Mouse (Mus musculus): ENCODE measurements around the gene Med29. TPM values are rescaled to one million over a fixed set of nuclear protein-coding genes. Genes with fewer than 3 reads are reported as not detected.
A peak's percentile ranks its signal among the peaks of the same experiment; 100 is the strongest.

The Med29 gene
- polyA plus RNA-seq, 1 experiment from 2014 or later, result 54.5 TPM

DNA sequence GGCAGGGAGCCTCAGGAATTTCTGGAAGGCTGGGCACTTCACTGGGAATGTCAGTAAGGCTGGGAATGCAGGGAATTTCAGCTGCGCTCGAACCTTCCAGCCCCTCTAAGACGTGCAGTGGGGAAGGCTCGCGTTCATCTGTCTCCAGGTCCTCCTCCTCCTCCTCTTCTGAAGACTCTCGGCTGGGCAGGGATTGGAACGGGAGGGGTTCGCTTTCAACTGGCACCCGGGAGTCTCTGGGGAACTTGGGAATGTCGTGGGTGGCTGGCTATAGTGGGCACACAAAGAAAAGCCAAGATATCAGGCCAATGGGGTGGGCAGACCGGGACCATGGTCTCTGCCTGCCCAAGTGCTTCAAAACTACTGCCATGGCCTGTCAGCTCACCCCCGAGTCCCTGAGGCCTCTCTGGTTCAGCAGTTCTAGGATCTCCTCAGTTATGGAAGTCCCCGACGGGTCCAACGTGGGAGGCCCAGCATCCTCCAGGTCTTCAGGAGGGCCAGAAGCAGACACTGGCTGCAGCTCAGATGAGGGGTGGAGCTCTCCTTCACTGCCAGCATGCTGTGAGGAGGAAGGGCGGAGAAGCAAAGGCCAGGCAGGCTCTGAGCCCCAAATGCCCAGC, 30.0 kb downstream of the Med29 start:
- H3K27ac ChIP-seq (ENCODE audit: low read depth, low read length), result no peak overlapping the region
- 87% methylated on average over 16 of the region's 16 CpGs for WGBS
- no peak overlapping the region for H3K4me2 ChIP-seq (replicated peaks; ENCODE audit: low read depth, low read length)
- H3K27me3 ChIP-seq (ENCODE audit: control insufficient read depth, insufficient read depth, low read length), result no peaks in the 10 kb centered on the region
- no peak overlapping the region for H3K9ac ChIP-seq (ENCODE audit: low read depth, low read length)
- no peaks in the 10 kb centered on the region for H3K9me3 ChIP-seq (ENCODE audit: control insufficient read depth, low read length)
- peaks cover 9% of the 10 kb centered on the region; the same call in 1 of the 2 replicates for H3K4me1 ChIP-seq (ENCODE audit: control insufficient read depth, insufficient read depth, low read length)
- H3K4me3 ChIP-seq (ENCODE audit: low read length), result no peak overlapping the region
- H3K36me3 ChIP-seq (ENCODE audit: control insufficient read depth, insufficient read depth, low read length), result peaks cover 83% of the 10 kb centered on the region
- no peak for ATAC-seq (ENCODE audit: low FRiP score, low TSS enrichment)

GRCm38 (mm10) chr7:28361647-28362341, 30.7 kb downstream of the Med29 start:
- no peak overlapping the region for H3K9ac ChIP-seq (ENCODE audit: low read depth, low read length)
- H3K9me3 ChIP-seq (ENCODE audit: control insufficient read depth, low read length), result no peaks in the 10 kb centered on the region
- H3K4me3 ChIP-seq (ENCODE audit: low read length), result no peak overlapping the region
- no peak for ATAC-seq (ENCODE audit: low FRiP score, low TSS enrichment)
- peaks cover 14% of the 10 kb centered on the region; the same call in 1 of the 2 replicates for H3K4me1 ChIP-seq (ENCODE audit: control insufficient read depth, insufficient read depth, low read length)
- WGBS, result 93% methylated on average over 20 of the region's 20 CpGs
- H3K27ac ChIP-seq (ENCODE audit: low read depth, low read length), result no peak overlapping the region
- peaks cover 76% of the 10 kb centered on the region for H3K36me3 ChIP-seq (ENCODE audit: control insufficient read depth, insufficient read depth, low read length)
- no peaks in the 10 kb centered on the region for H3K27me3 ChIP-seq (ENCODE audit: control insufficient read depth, insufficient read depth, low read length)
- H3K4me2 ChIP-seq (replicated peaks; ENCODE audit: low read depth, low read length), result no peak overlapping the region

GRCm38 (mm10) chr7:28360291-28360690, 32.2 kb downstream of the Med29 start:
- H3K4me2 ChIP-seq (replicated peaks; ENCODE audit: low read depth, low read length), result no peak overlapping the region
- ATAC-seq (ENCODE audit: low FRiP score, low TSS enrichment), result no peak
- H3K9me3 ChIP-seq (ENCODE audit: control insufficient read depth, low read length), result no peaks in the 10 kb centered on the region
- no peaks in the 10 kb centered on the region for H3K27me3 ChIP-seq (ENCODE audit: control insufficient read depth, insufficient read depth, low read length)
- H3K9ac ChIP-seq (ENCODE audit: low read depth, low read length), result no peak overlapping the region
- 95% methylated on average over 6 of the region's 6 CpGs for WGBS
- peaks cover 61% of the 10 kb centered on the region for H3K36me3 ChIP-seq (ENCODE audit: control insufficient read depth, insufficient read depth, low read length)
- peaks cover 17% of the 10 kb centered on the region; the same call in 1 of the 2 replicates for H3K4me1 ChIP-seq (ENCODE audit: control insufficient read depth, insufficient read depth, low read length)
- H3K4me3 ChIP-seq (ENCODE audit: low read length), result no peak overlapping the region
- H3K27ac ChIP-seq (ENCODE audit: low read depth, low read length), result no peak overlapping the region

- Histone ChIP-seq H3K36me3 (ENCODE audit: control insufficient read depth, insufficient read depth, low read length) (peaks cover 56% of the 10 kb centered on the region), H3K4me1 (ENCODE audit: control insufficient read depth, insufficient read depth, low read length) (peaks cover 17% of the 10 kb centered on the region; the same call in 1 of the 2 replicates)
Observed at GRCm38 (mm10) chr7:28359854-28360253, 32.7 kb downstream of the Med29 start.

DNA sequence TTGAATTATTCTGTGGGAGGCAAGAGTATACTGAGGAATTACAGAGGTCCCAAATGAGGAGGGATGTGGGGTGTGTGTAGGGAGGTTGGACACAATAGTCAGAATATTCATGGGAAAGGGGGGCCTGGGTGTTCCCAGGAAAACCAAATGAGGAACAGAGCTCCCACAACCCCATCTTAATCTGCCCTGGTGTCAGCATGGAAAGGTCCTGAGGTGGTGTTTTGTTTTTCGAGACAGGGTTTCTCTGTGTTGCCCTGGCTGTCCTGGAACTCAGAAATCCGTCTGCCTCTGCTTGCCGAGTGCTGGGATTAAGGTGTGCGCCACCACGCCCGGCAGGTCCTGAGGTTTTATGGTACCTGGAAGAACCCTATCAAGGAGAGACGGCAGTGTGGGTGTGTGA, 34.1 kb downstream of the Med29 start:
- no peaks in the 10 kb centered on the region for H3K9me3 ChIP-seq (ENCODE audit: control insufficient read depth, low read length)
- no peak overlapping the region for H3K4me2 ChIP-seq (replicated peaks; ENCODE audit: low read depth, low read length)
- no peak for ATAC-seq (ENCODE audit: low FRiP score, low TSS enrichment)
- H3K4me1 ChIP-seq (ENCODE audit: control insufficient read depth, insufficient read depth, low read length), result peaks cover 17% of the 10 kb centered on the region; the same call in 1 of the 2 replicates
- H3K27me3 ChIP-seq (ENCODE audit: control insufficient read depth, insufficient read depth, low read length), result no peaks in the 10 kb centered on the region
- peak overlapping the region; percentile 77; the same call in 1 of the 2 replicates for H3K27ac ChIP-seq (ENCODE audit: low read depth, low read length)
- 63% methylated on average over 7 of the region's 7 CpGs for WGBS
- no peak overlapping the region for H3K9ac ChIP-seq (ENCODE audit: low read depth, low read length)
- H3K36me3 ChIP-seq (ENCODE audit: control insufficient read depth, insufficient read depth, low read length), result peaks cover 56% of the 10 kb centered on the region
- no peak overlapping the region for H3K4me3 ChIP-seq (ENCODE audit: low read length)

More at GRCm38 (mm10) chr7:28359854-28360253, 32.7 kb downstream of the Med29 start:
- WGBS, result 86% methylated on average over 10 of the region's 10 CpGs
- no peak for ATAC-seq (ENCODE audit: low FRiP score, low TSS enrichment)
- H3K4me3 ChIP-seq (ENCODE audit: low read length), result no peak overlapping the region
- no peak overlapping the region for H3K4me2 ChIP-seq (replicated peaks; ENCODE audit: low read depth, low read length)
- no peak overlapping the region for H3K9ac ChIP-seq (ENCODE audit: low read depth, low read length)
- H3K27me3 ChIP-seq (ENCODE audit: control insufficient read depth, insufficient read depth, low read length), result no peaks in the 10 kb centered on the region
- no peaks in the 10 kb centered on the region for H3K9me3 ChIP-seq (ENCODE audit: control insufficient read depth, low read length)
- H3K27ac ChIP-seq (ENCODE audit: low read depth, low read length), result no peak overlapping the region

GRCm38 (mm10) chr7:28357984-28358383, 34.5 kb downstream of the Med29 start:
- Histone ChIP-seq H3K27ac (ENCODE audit: low read depth, low read length) (peak overlapping the region; percentile 77; the same call in 1 of the 2 replicates), H3K9me3 (ENCODE audit: control insufficient read depth, low read length) (no peaks in the 10 kb centered on the region), H3K4me2 (replicated peaks; ENCODE audit: low read depth, low read length) (no peak overlapping the region), H3K4me3 (ENCODE audit: low read length) (no peak overlapping the region), H3K4me1 (ENCODE audit: control insufficient read depth, insufficient read depth, low read length) (peaks cover 17% of the 10 kb centered on the region; the same call in 1 of the 2 replicates), H3K36me3 (ENCODE audit: control insufficient read depth, insufficient read depth, low read length) (peaks cover 58% of the 10 kb centered on the region), H3K27me3 (ENCODE audit: control insufficient read depth, insufficient read depth, low read length) (no peaks in the 10 kb centered on the region), H3K9ac (ENCODE audit: low read depth, low read length) (peak overlapping the region; percentile 38; the same call in 1 of the 2 replicates)
- ATAC-seq (ENCODE audit: low FRiP score, low TSS enrichment), result no peak
- WGBS, result 19% methylated on average over 5 of the region's 5 CpGs

DNA sequence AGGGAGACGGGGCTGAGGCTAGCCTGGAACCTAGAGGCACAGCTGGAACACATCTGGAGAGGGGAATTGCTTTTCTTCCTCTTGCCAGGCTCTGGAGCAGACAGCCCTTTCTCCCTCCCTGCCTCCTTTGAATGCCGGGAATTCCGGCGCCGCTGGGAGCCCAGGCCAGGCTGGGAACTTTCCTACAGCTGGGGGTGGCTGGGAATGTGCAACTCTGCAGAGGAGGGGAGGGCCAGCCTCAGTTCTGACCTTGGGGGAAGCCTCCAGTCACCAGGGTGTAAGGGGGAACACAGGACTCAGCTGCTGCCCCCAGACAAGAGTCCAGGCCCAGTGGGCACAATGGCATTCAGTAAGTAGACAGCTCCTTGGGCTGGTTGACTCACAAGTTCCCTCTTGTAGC, 35.5 kb downstream of the Med29 start:
- Histone ChIP-seq H3K27ac (ENCODE audit: low read depth, low read length) (peak overlapping the region; percentile 77; the same call in 1 of the 2 replicates), H3K4me1 (ENCODE audit: control insufficient read depth, insufficient read depth, low read length) (peaks cover 18% of the 10 kb centered on the region), H3K9me3 (ENCODE audit: control insufficient read depth, low read length) (no peaks in the 10 kb centered on the region), H3K4me3 (ENCODE audit: low read length) (no peak overlapping the region), H3K36me3 (ENCODE audit: control insufficient read depth, insufficient read depth, low read length) (peaks cover 57% of the 10 kb centered on the region), H3K4me2 (replicated peaks; ENCODE audit: low read depth, low read length) (no peak overlapping the region), H3K9ac (ENCODE audit: low read depth, low read length) (peak overlapping the region; percentile 18; the same call in 1 of the 2 replicates), H3K27me3 (ENCODE audit: control insufficient read depth, insufficient read depth, low read length) (no peaks in the 10 kb centered on the region)
- WGBS, result 3% methylated on average over 5 of the region's 5 CpGs
- peak; percentile 44 for ATAC-seq (ENCODE audit: low FRiP score, low TSS enrichment)

- Histone ChIP-seq H3K4me1 (ENCODE audit: control insufficient read depth, insufficient read depth, low read length) (peaks cover 25% of the 10 kb centered on the region), H3K27me3 (ENCODE audit: control insufficient read depth, insufficient read depth, low read length) (no peaks in the 10 kb centered on the region), H3K27ac (ENCODE audit: low read depth, low read length) (no peak overlapping the region), H3K36me3 (ENCODE audit: control insufficient read depth, insufficient read depth, low read length) (peaks cover 45% of the 10 kb centered on the region), H3K9me3 (ENCODE audit: control insufficient read depth, low read length) (no peaks in the 10 kb centered on the region), H3K4me2 (replicated peaks; ENCODE audit: low read depth, low read length) (no peak overlapping the region), H3K9ac (ENCODE audit: low read depth, low read length) (no peak overlapping the region), H3K4me3 (ENCODE audit: low read length) (no peak overlapping the region)
- no peak for ATAC-seq (ENCODE audit: low FRiP score, low TSS enrichment)
- 77% methylated on average over 3 of the region's 3 CpGs for WGBS
Observed at GRCm38 (mm10) chr7:28355221-28355620, 37.3 kb downstream of the Med29 start.

- no peak for ATAC-seq (ENCODE audit: low FRiP score, low TSS enrichment)
- no peaks in the 10 kb centered on the region for H3K9me3 ChIP-seq (ENCODE audit: control insufficient read depth, low read length)
- H3K4me3 ChIP-seq (ENCODE audit: low read length), result no peak overlapping the region
- peaks cover 31% of the 10 kb centered on the region for H3K4me1 ChIP-seq (ENCODE audit: control insufficient read depth, insufficient read depth, low read length)
- no peak overlapping the region for H3K4me2 ChIP-seq (replicated peaks; ENCODE audit: low read depth, low read length)
- H3K9ac ChIP-seq (ENCODE audit: low read depth, low read length), result no peak overlapping the region
- no peak overlapping the region for H3K27ac ChIP-seq (ENCODE audit: low read depth, low read length)
- peaks cover 38% of the 10 kb centered on the region for H3K36me3 ChIP-seq (ENCODE audit: control insufficient read depth, insufficient read depth, low read length)
- 97% methylated on average over 3 of the region's 3 CpGs for WGBS
- H3K27me3 ChIP-seq (ENCODE audit: control insufficient read depth, insufficient read depth, low read length), result no peaks in the 10 kb centered on the region
Observed at GRCm38 (mm10) chr7:28354596-28354995, 37.9 kb downstream of the Med29 start.

Data from kidney, embryonic 14.5 days (tissue).